Mouse (Mus musculus) spleen, adult 2 months (tissue): ENCODE measurements around the gene Map2k6. TPM values are rescaled to one million over a fixed set of nuclear protein-coding genes. Genes with fewer than 3 reads are reported as not detected.

ENCODE experiments used
- DNase-seq, 2 experiments: peaks; one replicate each; pipeline versions ENCODE4 v3.0.0 to v3.0.0-alpha.2; 2012 to 2021; ENCODE audit warnings: low spot score in 2 of 2, low read depth in 1 of 2
- H3K27ac ChIP-seq: fragments of 200-500 bp; 2 replicates; pipeline ENCODE4 v1.5.1; 2012; ENCODE audit warnings: low read length, inconsistent platforms; ENCODE audit not compliant: insufficient read depth
- H3K27me3 ChIP-seq: fragments of 200-500 bp; 2 replicates; pipeline ENCODE4 v1.6.1; 2012; ENCODE audit warnings: mild to moderate bottlenecking, moderate library complexity, low read length, inconsistent platforms; ENCODE audit not compliant: control insufficient read depth, insufficient read depth
- H3K36me3 ChIP-seq: fragments of 200-500 bp; 2 replicates; pipeline ENCODE4 v1.6.1; 2012; ENCODE audit warnings: mild to moderate bottlenecking, low read length, inconsistent platforms; ENCODE audit not compliant: control insufficient read depth, insufficient read depth
- H3K4me1 ChIP-seq: fragments of 200-500 bp; 2 replicates; pipeline ENCODE4 v1.6.1; 2011; ENCODE audit warnings: inconsistent platforms; ENCODE audit not compliant: control insufficient read depth, insufficient read depth, insufficient read length
- H3K4me3 ChIP-seq: fragments of 200-500 bp; 2 replicates; pipeline ENCODE4 v1.5.1; 2011; ENCODE audit warnings: mild to moderate bottlenecking, inconsistent platforms; ENCODE audit not compliant: insufficient read depth, insufficient read length; ENCODE audit errors: extremely low read depth
- CTCF ChIP-seq: fragments of 200-500 bp; IDR thresholded peaks from 2 replicates; pipeline ENCODE4 v1.5.1; 2011; ENCODE audit warnings: mild to moderate bottlenecking, inconsistent platforms; ENCODE audit not compliant: insufficient read depth, insufficient read length, insufficient replicate concordance; ENCODE audit errors: extremely low read depth
- POLR2A ChIP-seq: fragments of 200-500 bp; IDR thresholded peaks from 2 replicates; pipeline ENCODE4 v1.6.1; 2011; ENCODE audit warnings: low read depth, low read length, inconsistent platforms
- WGBS: fragments of 180-500 bp; shearing (Covaris S2); methylation state at CpG from one replicate; pipeline ENCODE4 v1.1.7; 2018; 5-methylcytosine and 5-hydroxymethylcytosine counted together
- polyA plus RNA-seq: library from polyadenylated mRNA; depleted of rRNA; stranded (reverse); fragments of >200 nt; gene quantifications from 2 replicates; pipeline ENCODE4 v1.2.3, GENCODE M21; 2012

The Map2k6 gene
- polyA plus RNA-seq, 1 experiment: 2.1 TPM

GRCm38 (mm10) chr11:110460480-110460879 lies 61.6 kb downstream of the Map2k6 start:
- TF ChIP-seq CTCF: no peak
- TF ChIP-seq POLR2A: no peak
- no peaks in the 10 kb centered on the region for H3K27me3 ChIP-seq
- H3K4me3 ChIP-seq: no peak overlapping the region
- H3K36me3 ChIP-seq: no peaks in the 10 kb centered on the region
- no peak for DNase-seq
- WGBS: 49% methylated on average over 2 of the region's 2 CpGs
- H3K27ac ChIP-seq: no peak overlapping the region
- H3K4me1 ChIP-seq: peaks cover 2% of the 10 kb centered on the region; the same call in 1 of the 2 replicates

- WGBS: 92% methylated on average over 17 of the region's 17 CpGs
Observed at GRCm38 (mm10) chr11:110461560-110462331, 62.8 kb downstream of the Map2k6 start.

GRCm38 (mm10) chr11:110462975-110463578 lies 64.2 kb downstream of the Map2k6 start:
- Histone ChIP-seq H3K4me1 (peaks cover 2% of the 10 kb centered on the region; the same call in 1 of the 2 replicates), H3K4me3 (no peak overlapping the region), H3K36me3 (no peaks in the 10 kb centered on the region), H3K27me3 (no peaks in the 10 kb centered on the region), H3K27ac (no peak overlapping the region; the same call in 1 of the 2 replicates)
- DNase-seq: no peak
- WGBS: 85% methylated on average over 8 of the region's 8 CpGs
- TF ChIP-seq POLR2A: no peak
- TF ChIP-seq CTCF: no peak

More at GRCm38 (mm10) chr11:110461560-110462331, 62.8 kb downstream of the Map2k6 start:
- Histone ChIP-seq H3K27me3 (no peaks in the 10 kb centered on the region), H3K36me3 (no peaks in the 10 kb centered on the region), H3K4me1 (peaks cover 2% of the 10 kb centered on the region; the same call in 1 of the 2 replicates), H3K4me3 (no peak overlapping the region), H3K27ac (no peak overlapping the region)
- TF ChIP-seq POLR2A (no peak), CTCF (no peak)
- no peak for DNase-seq

- no peaks in the 10 kb centered on the region for H3K36me3 ChIP-seq
- TF ChIP-seq CTCF: no peak
- TF ChIP-seq POLR2A: no peak
- H3K27me3 ChIP-seq: no peaks in the 10 kb centered on the region
- no peak for DNase-seq
- peaks cover 2% of the 10 kb centered on the region; the same call in 1 of the 2 replicates for H3K4me1 ChIP-seq
- no peak overlapping the region for H3K4me3 ChIP-seq
- no peak overlapping the region for H3K27ac ChIP-seq
- 26% methylated on average over 9 of the region's 9 CpGs for WGBS
Observed at GRCm38 (mm10) chr11:110463801-110464200, 64.9 kb downstream of the Map2k6 start.

- Histone ChIP-seq H3K27ac (no peak overlapping the region), H3K27me3 (no peaks in the 10 kb centered on the region), H3K4me1 (no peaks in the 10 kb centered on the region; the same call in 1 of the 2 replicates), H3K36me3 (no peaks in the 10 kb centered on the region), H3K4me3 (no peak overlapping the region)
- 94% methylated on average over 2 of the region's 2 CpGs for WGBS
- TF ChIP-seq POLR2A (no peak), CTCF (no peak)
- DNase-seq: no peak
Observed at GRCm38 (mm10) chr11:110469054-110469453, 70.1 kb downstream of the Map2k6 start.

- Histone ChIP-seq H3K4me1 (no peaks in the 10 kb centered on the region), H3K27me3 (no peaks in the 10 kb centered on the region), H3K4me3 (no peak overlapping the region), H3K27ac (no peak overlapping the region), H3K36me3 (no peaks in the 10 kb centered on the region)
- 91% methylated on average over 8 of the region's 8 CpGs for WGBS
- DNase-seq: no peak
- no peak for TF ChIP-seq POLR2A
- no peak for TF ChIP-seq CTCF
Observed at GRCm38 (mm10) chr11:110470561-110471273, 71.8 kb downstream of the Map2k6 start.
